21 mouse cellular contexts compared by ENCODE assay signal in genomic region chr5:29129724-29130123, GRCm38 (mm10).
DNase-seq lines count a peak whose midpoint lies in the region; ATAC-seq and TF ChIP-seq lines count a peak whose summit lies in the region.
"Had no signal": no experiment of that assay in that cellular context is flagged by ENCODE, and none has a peak within 500 bp of the region (broad histone marks: within the 10 kb centered on the region; RNA-seq: fewer than 3 reads in every experiment).

No protein-coding gene starts in this region.

- no peak overlapping the region for H3K4me3 ChIP-seq in intestine, embryonic 15.5 days (replicated peaks)
- H3K4me3 ChIP-seq in intestine, postnatal 0 days (ENCODE audit: low read depth, low read length) = no peak overlapping the region
- no peak overlapping the region for H3K4me3 ChIP-seq in intestine, embryonic 16.5 days (ENCODE audit: low read length)
- no peak overlapping the region for H3K4me3 ChIP-seq in neural tube, embryonic 15.5 days (replicated peaks)

- H3K27ac ChIP-seq in intestine, embryonic 15.5 days = no peak overlapping the region
- H3K27ac ChIP-seq in intestine, postnatal 0 days (ENCODE audit: low read depth, low read length) = no peak overlapping the region
- H3K27ac ChIP-seq in intestine, embryonic 16.5 days (ENCODE audit: low read length) = no peak overlapping the region
- H3K27ac ChIP-seq in neural tube, embryonic 15.5 days (replicated peaks) = no peak overlapping the region

- no peak for TF ChIP-seq CTCF in intestine, postnatal 0 days (IDR thresholded peaks at IDR 0.05; ENCODE audit: low read depth)

- no peaks in the 10 kb centered on the region for H3K9me3 ChIP-seq in intestine, embryonic 15.5 days
- H3K9me3 ChIP-seq in intestine, postnatal 0 days (ENCODE audit: control insufficient read depth) = no peaks in the 10 kb centered on the region
- no peaks in the 10 kb centered on the region for H3K9me3 ChIP-seq in intestine, embryonic 16.5 days (ENCODE audit: control insufficient read depth, low read length)
- H3K9me3 ChIP-seq in neural tube, embryonic 15.5 days (replicated peaks) = no peaks in the 10 kb centered on the region
- H3K9me3 ChIP-seq: G1E had no signal

- H3K4me1 ChIP-seq in intestine, embryonic 15.5 days (replicated peaks) = no peaks in the 10 kb centered on the region
- no peaks in the 10 kb centered on the region for H3K4me1 ChIP-seq in intestine, postnatal 0 days (replicated peaks; ENCODE audit: control insufficient read depth, insufficient read depth, low read length)
- no peaks in the 10 kb centered on the region for H3K4me1 ChIP-seq in intestine, embryonic 16.5 days (ENCODE audit: control insufficient read depth, insufficient read depth, low read length)
- H3K4me1 ChIP-seq in neural tube, embryonic 15.5 days = no peaks in the 10 kb centered on the region

- no peak overlapping the region for H3K4me2 ChIP-seq in intestine, embryonic 15.5 days (replicated peaks)
- H3K4me2 ChIP-seq in intestine, postnatal 0 days (replicated peaks; ENCODE audit: low read depth) = no peak overlapping the region
- no peak overlapping the region for H3K4me2 ChIP-seq in intestine, embryonic 16.5 days (ENCODE audit: low read depth, low read length)
- no peak overlapping the region for H3K4me2 ChIP-seq in neural tube, embryonic 15.5 days

- WGBS in intestine, embryonic 15.5 days = 32% methylated on average over 3 of the region's 3 CpGs
- 25% methylated on average over 3 of the region's 3 CpGs for WGBS in intestine, postnatal 0 days
- 35% methylated on average over 3 of the region's 3 CpGs for WGBS in intestine, embryonic 16.5 days
- 41% methylated on average over 3 of the region's 3 CpGs for WGBS in large intestine, adult 2 months
- WGBS in neural tube, embryonic 15.5 days = 86% methylated on average over 3 of the region's 3 CpGs

- DNase-seq in large intestine, adult 2 months (ENCODE audit: low read depth, low spot score) = peak; percentile 16
- no peak for DNase-seq in kidney, postnatal 14 days
- DNase-seq: adrenal gland, adult 2 months; adrenal gland, adult 8-10 months; adrenal gland, postnatal 10 days; adrenal gland, postnatal 14 days; adrenal gland, postnatal 25 days; adrenal gland, postnatal 36 days; B cell, adult 2 months; cerebellum, adult 11 months; cerebellum, adult 11-12 months; cerebellum, adult 18-20 months had no signal

- H3K36me3 ChIP-seq in intestine, embryonic 15.5 days = no peaks in the 10 kb centered on the region
- H3K36me3 ChIP-seq in intestine, postnatal 0 days (ENCODE audit: control insufficient read depth, insufficient read depth) = no peaks in the 10 kb centered on the region
- H3K36me3 ChIP-seq in intestine, embryonic 16.5 days (ENCODE audit: control insufficient read depth, insufficient read depth, low read length) = no peaks in the 10 kb centered on the region
- no peaks in the 10 kb centered on the region for H3K36me3 ChIP-seq in neural tube, embryonic 15.5 days
- H3K36me3 ChIP-seq: G1E had no signal

- H3K27me3 ChIP-seq in intestine, embryonic 15.5 days (replicated peaks) = no peaks in the 10 kb centered on the region
- H3K27me3 ChIP-seq in intestine, postnatal 0 days (replicated peaks; ENCODE audit: control insufficient read depth, insufficient read depth, low read length) = no peaks in the 10 kb centered on the region
- no peaks in the 10 kb centered on the region for H3K27me3 ChIP-seq in intestine, embryonic 16.5 days (replicated peaks; ENCODE audit: control insufficient read depth, insufficient read depth, low read length)
- H3K27me3 ChIP-seq in neural tube, embryonic 15.5 days (replicated peaks) = no peaks in the 10 kb centered on the region
- H3K27me3 ChIP-seq: CH12.LX, Patski had no signal

- peak; percentile 65 for ATAC-seq in intestine, embryonic 15.5 days
- ATAC-seq in intestine, postnatal 0 days = no peak
- ATAC-seq in intestine, embryonic 16.5 days = peak; percentile 64
- no peak for ATAC-seq in neural tube, embryonic 15.5 days (ENCODE audit: low FRiP score)
- ATAC-seq: activated CD4-positive, CD25-positive, alpha-beta regulatory T cell, adult 4 months; CD4-positive, CD25-positive, alpha-beta regulatory T cell, adult 4 months; Patski had no signal

- H3K9ac ChIP-seq in intestine, embryonic 15.5 days = no peak overlapping the region
- no peak overlapping the region for H3K9ac ChIP-seq in intestine, postnatal 0 days (ENCODE audit: low read depth, low read length)
- no peak overlapping the region for H3K9ac ChIP-seq in intestine, embryonic 16.5 days (ENCODE audit: low read depth, low read length)
- H3K9ac ChIP-seq in neural tube, embryonic 15.5 days (replicated peaks) = no peak overlapping the region

Comparison
In these comparisons a context has a peak if more than half of its experiments do, and no peak if none do; other contexts are left out.
1. ATAC-seq: peak in intestine, embryonic 15.5 days (single experiment) and intestine, embryonic 16.5 days (single experiment); none in intestine, postnatal 0 days (single experiment) and neural tube, embryonic 15.5 days (single experiment).